Mouse (Mus musculus) liver, embryonic 18 days (tissue): ENCODE results near the gene Tmem192. TPM values are rescaled to one million over a fixed set of nuclear protein-coding genes. Genes with fewer than 3 reads are reported as not detected.

ENCODE experiments used
- polyA plus RNA-seq: library from polyadenylated mRNA; depleted of rRNA; stranded (reverse); fragments of >200 nt; gene quantifications from 2 replicates; pipeline ENCODE4 v1.2.3, GENCODE M21; 2012; rRNA removed

Gene Tmem192
- 8.8 and 9.6 TPM in 2 replicates for polyA plus RNA-seq

DNA sequence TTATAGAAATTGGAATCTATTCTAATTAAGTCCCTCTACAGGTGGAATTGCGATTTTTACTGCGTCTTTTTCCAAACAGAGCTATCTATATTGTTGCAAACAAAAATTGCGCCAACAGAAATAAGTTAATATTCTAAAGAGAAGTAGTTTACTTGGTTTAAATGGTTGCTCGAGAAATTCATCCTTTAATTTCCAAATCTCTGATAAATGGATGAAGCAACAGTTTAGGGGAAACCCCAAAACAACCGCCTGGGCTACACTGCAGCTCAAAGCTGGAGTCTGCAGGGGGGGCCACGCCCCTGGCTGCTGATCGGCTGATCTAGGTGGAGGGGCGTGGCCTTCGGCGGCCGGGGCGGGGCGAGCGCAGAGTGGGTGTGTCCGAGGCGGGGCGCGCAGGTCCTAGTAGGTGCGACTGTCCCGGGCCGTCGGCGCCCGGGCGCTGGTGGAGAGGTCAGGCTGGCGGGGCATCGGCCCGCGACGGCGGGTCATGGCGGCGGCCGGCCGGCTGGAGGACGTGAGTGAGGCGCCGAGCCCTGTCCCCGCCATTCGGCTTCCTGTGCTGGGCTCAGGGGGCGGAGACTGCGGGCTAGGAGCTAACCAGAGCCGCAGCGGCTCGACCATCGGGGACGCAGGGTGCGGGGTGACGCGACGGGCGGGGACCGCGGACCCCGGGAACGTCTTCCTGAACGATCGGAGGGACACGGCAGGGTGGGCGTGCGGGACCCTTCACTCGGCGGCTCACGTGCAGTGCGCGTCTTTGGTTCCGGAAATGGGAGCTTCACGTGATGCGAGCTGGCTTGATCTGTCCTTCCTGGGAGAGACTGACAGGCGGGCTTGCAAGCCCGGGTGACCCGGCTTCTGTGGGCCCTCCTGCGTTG, at the start of gene Tmem192:
Tmem192 (plus strand) TSS at position 366 of the 878 bp plus-strand sequence.

DNA sequence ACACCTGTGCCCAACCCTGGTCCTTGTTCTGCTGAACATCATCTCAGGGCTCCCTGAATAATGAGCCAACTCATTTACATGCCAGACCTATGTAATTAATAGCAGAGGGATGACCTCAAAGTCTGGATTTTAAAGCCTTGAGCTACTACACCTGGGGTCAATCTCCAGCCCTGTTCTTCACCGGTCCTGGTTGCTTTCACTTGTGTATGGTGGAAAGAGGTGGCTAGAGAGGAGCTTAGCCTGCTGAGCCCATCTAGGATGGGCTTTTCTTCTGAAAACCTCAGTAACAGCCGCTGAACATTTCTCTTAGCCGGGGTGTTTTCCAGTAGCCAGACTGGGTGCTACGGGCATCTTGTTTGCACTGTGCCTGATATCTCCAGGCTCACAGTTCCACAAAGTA, 40.7 kb downstream of the Tmem192 start, which contains the start of gene Trim75:
Trim75 (minus strand) TSS at position 101 of the 400 bp plus-strand sequence.

DNA sequence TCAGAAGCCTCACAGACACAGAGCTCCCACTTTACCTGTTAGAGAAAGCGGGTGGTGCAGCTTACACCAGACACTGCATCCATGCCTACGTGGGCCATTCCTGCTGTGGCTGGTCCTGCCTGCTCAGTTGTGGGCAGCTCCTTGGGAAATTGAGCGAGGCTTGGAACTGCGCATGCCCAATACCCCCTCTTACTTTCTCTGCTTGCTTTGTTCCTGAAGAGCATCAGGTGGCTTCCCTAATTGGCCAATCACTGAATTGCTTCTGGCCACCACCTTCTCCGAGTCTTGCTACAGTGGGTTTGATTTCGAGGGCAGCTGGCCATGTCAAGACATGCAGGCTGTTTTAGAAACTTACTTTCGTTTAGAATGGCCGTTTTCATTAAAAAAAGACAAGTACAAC, 71.4 kb downstream of the Tmem192 start, which contains the start of the genes Trim61 and Trim60:
Trim61 (minus strand) TSS at position 101 of the 400 bp plus-strand sequence.
Trim60 (minus strand) TSS at position 162 of the 400 bp plus-strand sequence.

Other genes with a start within 250 kb of the Tmem192 start
- 70.7 and 71.3 TPM in 2 replicates for gene Msmo1, start 213.4 kb upstream of the Tmem192 start, polyA plus RNA-seq
- gene Klhl2, start 97.2 kb upstream of the Tmem192 start, polyA plus RNA-seq, result 6.5 and 7.9 TPM in 2 replicates
- gene Trim75, start 40.6 kb downstream of the Tmem192 start, polyA plus RNA-seq, result not detected in 2 replicates
- gene Trim61, start 71.3 kb downstream of the Tmem192 start, polyA plus RNA-seq, result not detected in 2 replicates
- gene Trim60, start 71.4 kb downstream of the Tmem192 start, polyA plus RNA-seq, result not detected in 2 replicates
- gene Apela, start 90.2 kb downstream of the Tmem192 start, polyA plus RNA-seq, result 0.45 and 0.58 TPM in 2 replicates
- gene Gm10663, start 127.8 kb downstream of the Tmem192 start, polyA plus RNA-seq, result not detected in 2 replicates
- gene BC030870, start 182.4 kb downstream of the Tmem192 start, polyA plus RNA-seq, result 0.06 and 0.13 TPM in 2 replicates